Mouse (Mus musculus) retina, postnatal 1 day (tissue): ENCODE results near the gene Edar.

Source experiments
- DNase-seq: peaks from one replicate; pipeline ENCODE4 v3.0.0-alpha.2; 2012

Gene Edar

GRCm38 (mm10) chr10:58601431-58601901 lies 74.0 kb downstream of the Edar start:
- DNase-seq = peak; percentile 68

GRCm38 (mm10) chr10:58600983-58601382 lies 74.5 kb downstream of the Edar start:
- peak; percentile 82 for DNase-seq

- no peak for DNase-seq
These were observed 75.3 kb downstream of the Edar start for GRCm38 (mm10) chr10:58600151-58600550.

GRCm38 (mm10) chr10:58595821-58596220 lies 79.6 kb downstream of the Edar start:
- peak; percentile 31 for DNase-seq

GRCm38 (mm10) chr10:58595197-58595596 lies 80.3 kb downstream of the Edar start:
- DNase-seq = no peak

GRCm38 (mm10) chr10:58594486-58594885 lies 81.0 kb downstream of the Edar start:
- DNase-seq = no peak

- no peak for DNase-seq
These were observed 89.8 kb downstream of the Edar start for GRCm38 (mm10) chr10:58585427-58586223.

GRCm38 (mm10) chr10:58560521-58560920 lies 114.9 kb downstream of the Edar start:
- no peak for DNase-seq

GRCm38 (mm10) chr10:58559901-58560300 lies 115.6 kb downstream of the Edar start:
- peak; percentile 81 for DNase-seq

- peak; percentile 40 for DNase-seq
These were observed 116.4 kb downstream of the Edar start for GRCm38 (mm10) chr10:58559098-58559497.

- DNase-seq = no peak
These were observed 120.6 kb downstream of the Edar start for GRCm38 (mm10) chr10:58554693-58555387.
